Mouse (Mus musculus) limb, embryonic 14.5 days (tissue): Measurements from ENCODE around the gene Ryr1. TPM values are rescaled to one million over a fixed set of nuclear protein-coding genes. Genes with fewer than 3 reads are reported as not detected.

Experiments used
- ATAC-seq: fragments of 200-750 bp; cut with Nextera tagmentation; 2 replicates; pipeline ENCODE4 v1.8.0; 2017; ENCODE audit warnings: low read depth, moderate number of reproducible peaks, moderate TSS enrichment; ENCODE audit not compliant: low FRiP score
- DNase-seq: peaks from one replicate; pipeline ENCODE4 v3.0.0-alpha.2; 2015; ENCODE audit warnings: low spot score
- H3K27ac ChIP-seq: fragments of 300-500 bp; sonication (generic); replicated peaks from 2 replicates; pipeline ENCODE4 v1.5.1; 2014; ENCODE audit warnings: low read depth, mild to moderate bottlenecking, low read length, moderate library complexity, mixed read lengths
- H3K27me3 ChIP-seq: fragments of 300-500 bp; sonication (generic); 2 replicates; pipeline ENCODE4 v1.6.1; 2014; ENCODE audit warnings: low read length, mixed read lengths; ENCODE audit not compliant: control insufficient read depth, insufficient read depth
- H3K36me3 ChIP-seq: fragments of 300-500 bp; sonication (generic); 2 replicates; pipeline ENCODE4 v1.6.1; 2014; ENCODE audit warnings: mild to moderate bottlenecking, low read length, moderate library complexity, mixed read lengths; ENCODE audit not compliant: control insufficient read depth, insufficient read depth
- H3K4me1 ChIP-seq: fragments of 300-500 bp; sonication (generic); 2 replicates; pipeline ENCODE4 v1.6.1; 2014; ENCODE audit warnings: antibody characterized with exemption, low read length, mixed read lengths; ENCODE audit not compliant: control insufficient read depth, insufficient read depth
- H3K4me2 ChIP-seq: fragments of 300-500 bp; sonication (generic); replicated peaks from 2 replicates; pipeline ENCODE4 v1.6.1; 2014; ENCODE audit warnings: low read depth, mild to moderate bottlenecking, low read length, moderate library complexity; ENCODE audit not compliant: severe bottlenecking
- H3K4me3 ChIP-seq: fragments of 300-500 bp; sonication (generic); replicated peaks from 2 replicates; pipeline ENCODE4 v1.5.1; 2014; ENCODE audit warnings: low read length
- H3K9ac ChIP-seq: fragments of 300-500 bp; sonication (generic); 2 replicates; pipeline ENCODE4 v1.6.1; 2014; ENCODE audit warnings: mild to moderate bottlenecking, low read depth, low read length, moderate library complexity; ENCODE audit not compliant: severe bottlenecking
- H3K9me3 ChIP-seq: fragments of 300-500 bp; sonication (generic); 2 replicates; pipeline ENCODE4 v1.6.1; 2016; ENCODE audit warnings: low read length; ENCODE audit not compliant: control insufficient read depth
- POLR2A ChIP-seq: fragments of 200-500 bp; IDR thresholded peaks from 2 replicates; pipeline ENCODE4 v1.8.0; 2012; ENCODE audit warnings: inconsistent platforms, mild to moderate bottlenecking, moderate library complexity, borderline replicate concordance; ENCODE audit not compliant: insufficient read depth, insufficient read length; ENCODE audit errors: extremely low read depth
- WGBS: fragments of 180-500 bp; shearing (Covaris S2); extraction: QIAGEN DNeasy Blood & Tissue Kit; methylation state at CpG from one replicate; pipeline ENCODE4 v1.1.7; 2014; 5-methylcytosine and 5-hydroxymethylcytosine counted together
- polyA plus RNA-seq, 2 experiments: library from polyadenylated mRNA; depleted of rRNA in 1 of 2; stranded (reverse) in 1 of 2; unstranded in 1 of 2; fragments of >200 nt; fragmentation: Nextera tagmentation in 1 of 2; extraction: Ambion mirVana in 1 of 2; gene quantifications; 2 replicates each; pipeline versions ENCODE4 v1.2.1 to v1.2.3; 2012 to 2014

Ryr1 gene
- polyA plus RNA-seq, 2 experiments, result 7.7 to 26.5 TPM

GRCm38 (mm10) chr7:29059445-29059844 lies 65.5 kb downstream of the Ryr1 start:
- Histone ChIP-seq H3K4me1 (no peaks in the 10 kb centered on the region), H3K27ac (no peak overlapping the region), H3K4me3 (no peak overlapping the region), H3K9ac (no peak overlapping the region), H3K27me3 (no peaks in the 10 kb centered on the region), H3K4me2 (no peak overlapping the region), H3K36me3 (no peaks in the 10 kb centered on the region), H3K9me3 (no peaks in the 10 kb centered on the region)
- DNase-seq (no peak), ATAC-seq (no peak)
- no peak for TF ChIP-seq POLR2A
- 88% methylated on average over 19 of the region's 19 CpGs for WGBS

GRCm38 (mm10) chr7:29052821-29053220 lies 72.2 kb downstream of the Ryr1 start:
- H3K4me2 ChIP-seq, result peak overlapping the region; percentile 37
- 0 out of 2 replicates have a peak overlapping the region, but pooled peaks have one; percentile 25 for H3K9ac ChIP-seq
- no peak for TF ChIP-seq POLR2A
- 5% methylated on average over 19 of the region's 19 CpGs for WGBS
- DNase-seq (no peak), ATAC-seq (no peak)
- no peaks in the 10 kb centered on the region for H3K4me1 ChIP-seq
- H3K9me3 ChIP-seq, result 0 out of 2 replicates have a peak, but pooled peaks cover 4% of the 10 kb centered on the region
- H3K4me3 ChIP-seq, result peak overlapping the region; percentile 16
- peaks cover 26% of the 10 kb centered on the region for H3K27me3 ChIP-seq
- no peak overlapping the region for H3K27ac ChIP-seq
- no peaks in the 10 kb centered on the region; the same call in 1 of the 2 replicates for H3K36me3 ChIP-seq

- Histone ChIP-seq H3K27ac (no peak overlapping the region), H3K27me3 (peaks cover 26% of the 10 kb centered on the region), H3K9me3 (0 out of 2 replicates have a peak, but pooled peaks cover 4% of the 10 kb centered on the region), H3K9ac (no peak overlapping the region), H3K4me1 (no peaks in the 10 kb centered on the region), H3K4me3 (no peak overlapping the region), H3K36me3 (no peaks in the 10 kb centered on the region; the same call in 1 of the 2 replicates), H3K4me2 (no peak overlapping the region)
- 45% methylated on average over 2 of the region's 2 CpGs for WGBS
- ATAC-seq (no peak), DNase-seq (peak; percentile 48)
- TF ChIP-seq POLR2A, result no peak
Measured at GRCm38 (mm10) chr7:29050797-29051196, 74.2 kb downstream of the Ryr1 start.

- Histone ChIP-seq H3K9ac (no peak overlapping the region), H3K27ac (no peak overlapping the region), H3K9me3 (0 out of 2 replicates have a peak, but pooled peaks cover 4% of the 10 kb centered on the region), H3K4me3 (no peak overlapping the region), H3K27me3 (peaks cover 19% of the 10 kb centered on the region), H3K4me2 (no peak overlapping the region), H3K4me1 (0 out of 2 replicates have a peak, but pooled peaks cover 2% of the 10 kb centered on the region), H3K36me3 (no peaks in the 10 kb centered on the region; the same call in 1 of the 2 replicates)
- DNase-seq, result no peak
- 81% methylated on average over 11 of the region's 11 CpGs for WGBS
- no peak for TF ChIP-seq POLR2A
- no peak for ATAC-seq
Measured at GRCm38 (mm10) chr7:29048615-29049014, 76.4 kb downstream of the Ryr1 start.

GRCm38 (mm10) chr7:29048070-29048469 lies 76.9 kb downstream of the Ryr1 start:
- no peak overlapping the region for H3K9ac ChIP-seq
- H3K9me3 ChIP-seq, result 0 out of 2 replicates have a peak, but pooled peaks cover 4% of the 10 kb centered on the region
- peaks cover 14% of the 10 kb centered on the region for H3K27me3 ChIP-seq
- no peaks in the 10 kb centered on the region; the same call in 1 of the 2 replicates for H3K36me3 ChIP-seq
- H3K4me2 ChIP-seq, result no peak overlapping the region
- H3K4me1 ChIP-seq, result 0 out of 2 replicates have a peak, but pooled peaks cover 2% of the 10 kb centered on the region
- no peak overlapping the region for H3K27ac ChIP-seq
- no peak overlapping the region for H3K4me3 ChIP-seq
- TF ChIP-seq POLR2A, result no peak
- 87% methylated on average over 3 of the region's 3 CpGs for WGBS
- DNase-seq (no peak), ATAC-seq (no peak)
